Mouse (Mus musculus): ENCODE measurements around the gene Vgll4.

GRCm38 (mm10) chr6:114970895-114971294 lies 1.1 kb upstream of the Vgll4 start:
- no peak for TF ChIP-seq POLR2A (IDR thresholded peaks at IDR 0.05; ENCODE audit: extremely low read depth, insufficient read depth, low read length)
- TF ChIP-seq CTCF (IDR thresholded peaks at IDR 0.05; ENCODE audit: extremely low read depth, insufficient read depth, low read length), result 0 out of 2 replicates have a peak, but pooled peaks have one; percentile 9

Data from cortical plate, adult 2 months (tissue).